Mouse (Mus musculus): ENCODE measurements around the gene Brpf3.
A peak's percentile ranks its signal among the peaks of the same experiment; 100 is the strongest.

Gene Brpf3

GRCm38 (mm10) chr17:28874825-28875224 lies 73.9 kb downstream of the Brpf3 start:
- no peak for DNase-seq (ENCODE audit: low spot score)

DNA sequence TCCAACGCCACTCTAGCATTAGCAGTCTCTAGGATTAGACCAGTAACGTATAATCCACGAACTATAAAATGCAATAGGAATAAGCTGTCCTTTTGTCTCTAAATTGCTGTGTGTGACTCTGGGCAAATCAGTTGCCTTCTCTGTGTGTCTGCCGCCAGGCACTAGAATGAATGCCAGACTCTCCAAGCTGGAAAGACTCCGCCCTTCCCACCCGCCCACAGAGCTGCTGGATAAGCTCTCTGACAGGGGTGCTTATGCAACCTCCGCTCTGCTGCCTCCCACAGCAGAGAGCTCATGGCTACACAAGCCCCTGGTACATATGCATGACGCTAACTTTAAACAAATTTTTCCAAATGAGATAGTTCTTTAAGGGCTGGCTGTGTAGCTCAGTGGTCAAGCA lies 74.4 kb downstream of the Brpf3 start:
- DNase-seq (ENCODE audit: low spot score) = no peak

GRCm38 (mm10) chr17:28876331-28876730 lies 75.4 kb downstream of the Brpf3 start:
- no peak for DNase-seq (ENCODE audit: low spot score)

- DNase-seq (ENCODE audit: low spot score) = no peak
Measured at GRCm38 (mm10) chr17:28876821-28877220, 75.9 kb downstream of the Brpf3 start.

GRCm38 (mm10) chr17:28879931-28880391 lies 79.1 kb downstream of the Brpf3 start:
- peak; percentile 69 for DNase-seq (ENCODE audit: low spot score)

- DNase-seq (ENCODE audit: low spot score) = peak; percentile 73
Measured at GRCm38 (mm10) chr17:28882316-28882715, 81.4 kb downstream of the Brpf3 start.

DNA sequence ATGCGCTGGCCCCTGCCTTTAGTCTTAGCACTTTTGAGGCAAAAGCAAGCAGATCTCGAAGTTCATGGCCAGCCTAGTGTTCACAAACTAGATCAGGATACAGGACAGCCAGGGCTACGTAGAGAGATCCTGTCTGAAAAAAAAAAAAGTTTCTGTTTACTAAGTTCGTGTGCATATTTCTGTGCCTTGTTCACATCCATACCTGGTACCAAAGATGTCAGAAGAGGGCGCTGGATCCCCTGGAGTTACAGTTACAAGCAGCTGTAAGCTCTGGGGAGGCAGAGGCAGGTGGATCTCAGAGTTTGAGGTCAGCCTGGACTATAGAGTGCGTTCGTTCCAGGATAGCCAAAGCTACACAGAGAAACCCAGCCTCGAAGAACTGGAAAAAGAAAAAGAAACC lies 81.9 kb downstream of the Brpf3 start:
- DNase-seq (ENCODE audit: low spot score) = no peak

DNA sequence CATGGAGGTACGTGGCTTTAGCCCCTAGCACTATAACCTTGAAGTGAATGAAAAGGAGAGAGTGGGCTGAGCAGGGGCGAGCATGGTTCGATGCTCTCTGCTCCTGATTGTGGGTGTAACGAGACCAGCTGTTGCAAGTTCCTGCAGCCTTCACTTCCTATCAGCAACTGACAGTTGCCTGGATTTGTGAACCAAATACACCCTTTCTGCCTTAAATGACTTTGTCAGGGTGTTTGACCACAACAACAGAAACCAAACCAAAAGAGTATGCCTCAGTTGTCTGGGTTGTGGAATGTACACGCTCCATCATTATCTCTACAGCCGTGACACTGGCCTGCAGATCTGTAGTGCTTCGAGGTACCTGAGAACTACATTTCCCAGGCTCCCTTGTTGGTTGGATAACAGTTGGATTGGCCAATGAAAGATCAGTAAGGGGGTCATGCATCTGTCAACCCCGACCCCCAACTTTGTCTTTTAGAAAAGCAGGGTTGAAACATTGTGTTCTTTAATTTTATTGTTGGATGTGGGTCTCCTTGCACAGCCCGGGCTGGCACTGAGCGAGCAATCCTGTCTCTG lies 83.1 kb downstream of the Brpf3 start:
- no peak for DNase-seq (ENCODE audit: low spot score)

GRCm38 (mm10) chr17:28885231-28885630 lies 84.3 kb downstream of the Brpf3 start:
- DNase-seq (ENCODE audit: low spot score) = no peak

DNA sequence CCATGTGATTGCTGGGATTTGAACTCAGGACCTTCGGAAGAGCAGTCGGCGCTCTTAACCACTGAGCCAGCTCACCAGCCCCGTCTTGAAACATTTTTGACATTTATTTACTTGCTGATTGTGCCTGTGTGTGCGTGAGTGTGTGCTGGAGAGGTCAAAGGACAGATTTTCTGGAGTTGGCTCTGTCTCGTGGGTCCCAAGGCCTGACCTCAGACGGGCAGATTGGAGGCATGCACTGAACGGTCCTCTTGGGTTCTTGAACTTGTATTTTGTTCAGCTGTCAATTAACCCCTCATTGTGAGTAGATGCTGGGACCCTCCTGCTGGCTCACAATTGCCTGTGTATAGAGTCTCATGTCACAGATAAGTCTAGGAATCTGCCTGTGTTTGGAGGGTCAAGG lies 85.4 kb downstream of the Brpf3 start:
- no peak for DNase-seq (ENCODE audit: low spot score)
